Mouse (Mus musculus) embryonic facial prominence, embryonic 12.5 days (tissue): ENCODE data around the gene Dlg2. TPM values are rescaled to one million over a fixed set of nuclear protein-coding genes. Genes with fewer than 3 reads are reported as not detected.

Experiments used
- ATAC-seq: fragments of 200-750 bp; cut with Nextera tagmentation; 2 replicates; pipeline ENCODE4 v1.8.0; 2017; ENCODE audit not compliant: insufficient number of reproducible peaks, insufficient read depth, low FRiP score, low TSS enrichment
- H3K27ac ChIP-seq: fragments of 300-500 bp; sonication (generic); 2 replicates; pipeline ENCODE4 v1.5.1; 2016; ENCODE audit warnings: mild to moderate bottlenecking
- H3K27me3 ChIP-seq: fragments of 300-500 bp; sonication (generic); 2 replicates; pipeline ENCODE4 v1.6.1; 2016; ENCODE audit warnings: mild to moderate bottlenecking, moderate library complexity
- H3K36me3 ChIP-seq: fragments of 300-500 bp; sonication (generic); 2 replicates; pipeline ENCODE4 v1.6.1; 2016; ENCODE audit warnings: mild to moderate bottlenecking
- H3K4me1 ChIP-seq: fragments of 300-500 bp; sonication (generic); 2 replicates; pipeline ENCODE4 v1.6.1; 2016
- H3K4me2 ChIP-seq: fragments of 300-500 bp; sonication (generic); replicated peaks from 2 replicates; pipeline ENCODE4 v1.6.1; 2016; ENCODE audit warnings: mild to moderate bottlenecking, moderate library complexity
- H3K4me3 ChIP-seq: fragments of 300-500 bp; sonication (generic); 2 replicates; pipeline ENCODE4 v1.5.1; 2016; ENCODE audit warnings: mild to moderate bottlenecking
- H3K9ac ChIP-seq: fragments of 300-500 bp; sonication (generic); 2 replicates; pipeline ENCODE4 v1.6.1; 2016; ENCODE audit warnings: mild to moderate bottlenecking, moderate library complexity
- H3K9me3 ChIP-seq: fragments of 300-500 bp; sonication (generic); 2 replicates; pipeline ENCODE4 v1.6.1; 2016; ENCODE audit warnings: mild to moderate bottlenecking, moderate library complexity
- WGBS: fragments of 180-500 bp; shearing (Covaris S2); methylation state at CpG from one replicate; pipeline ENCODE4 v1.1.7; 2016; 5-methylcytosine and 5-hydroxymethylcytosine counted together
- polyA plus RNA-seq: library from polyadenylated mRNA; unstranded; fragments of >200 nt; fragmentation: Nextera tagmentation; extraction: Ambion mirVana; gene quantifications from 2 replicates; pipeline ENCODE4 v1.2.1, GENCODE M21; 2016

Dlg2 gene
- polyA plus RNA-seq, 1 experiment from 2014 or later, result 11.0 TPM

- 12% methylated on average over 10 of the region's 10 CpGs for WGBS
- Histone ChIP-seq H3K27ac (peak overlapping the region; percentile 93), H3K4me1 (peaks cover 3% of the 10 kb centered on the region; the same call in 1 of the 2 replicates), H3K9ac (peak overlapping the region; percentile 66), H3K27me3 (0 out of 2 replicates have a peak, but pooled peaks cover 2% of the 10 kb centered on the region), H3K4me3 (peak overlapping the region; percentile 77), H3K9me3 (no peaks in the 10 kb centered on the region), H3K36me3 (peaks cover 8% of the 10 kb centered on the region; the same call in 1 of the 2 replicates), H3K4me2 (peak overlapping the region; percentile 55)
- peak; percentile 68 for ATAC-seq
Observed at GRCm38 (mm10) chr7:90457517-90457916, 19.0 kb upstream of the Dlg2 start.

- Histone ChIP-seq H3K27ac (no peak overlapping the region), H3K4me3 (no peak overlapping the region), H3K9ac (no peak overlapping the region), H3K4me2 (no peak overlapping the region), H3K9me3 (no peaks in the 10 kb centered on the region), H3K27me3 (0 out of 2 replicates have a peak, but pooled peaks cover 2% of the 10 kb centered on the region), H3K36me3 (no peaks in the 10 kb centered on the region), H3K4me1 (peaks cover 3% of the 10 kb centered on the region; the same call in 1 of the 2 replicates)
- 53% methylated on average over 10 of the region's 10 CpGs for WGBS
- ATAC-seq, result no peak
Observed at GRCm38 (mm10) chr7:90460330-90460729, 16.1 kb upstream of the Dlg2 start.

- no peak overlapping the region for H3K9ac ChIP-seq
- ATAC-seq, result no peak
- H3K4me3 ChIP-seq, result no peak overlapping the region
- no peaks in the 10 kb centered on the region for H3K9me3 ChIP-seq
- peaks cover under 1% of the 10 kb centered on the region; the same call in 1 of the 2 replicates for H3K4me1 ChIP-seq
- no peaks in the 10 kb centered on the region for H3K36me3 ChIP-seq
- H3K27ac ChIP-seq, result no peak overlapping the region
- 19% methylated on average over 14 of the region's 14 CpGs for WGBS
- H3K27me3 ChIP-seq, result 0 out of 2 replicates have a peak, but pooled peaks cover 2% of the 10 kb centered on the region
- peak overlapping the region; percentile 14; the same call in 1 of the 2 replicates for H3K4me2 ChIP-seq
Observed at GRCm38 (mm10) chr7:90460930-90461329, 15.5 kb upstream of the Dlg2 start.

GRCm38 (mm10) chr7:90461441-90461840 lies 15.0 kb upstream of the Dlg2 start:
- no peak for ATAC-seq
- WGBS, result 93% methylated on average over 5 of the region's 5 CpGs

GRCm38 (mm10) chr7:90473511-90473910 lies 3.0 kb upstream of the Dlg2 start:
- Histone ChIP-seq H3K27ac (no peak overlapping the region), H3K36me3 (peaks cover 14% of the 10 kb centered on the region), H3K4me1 (peaks cover 5% of the 10 kb centered on the region), H3K27me3 (no peaks in the 10 kb centered on the region), H3K9ac (no peak overlapping the region), H3K4me3 (no peak overlapping the region), H3K9me3 (no peaks in the 10 kb centered on the region), H3K4me2 (no peak overlapping the region)
- 65% methylated on average over 2 of the region's 2 CpGs for WGBS
- no peak for ATAC-seq

More at GRCm38 (mm10) chr7:90461441-90461840, 15.0 kb upstream of the Dlg2 start:
- H3K27me3 ChIP-seq, result 0 out of 2 replicates have a peak, but pooled peaks cover 2% of the 10 kb centered on the region
- no peak overlapping the region for H3K27ac ChIP-seq
- no peaks in the 10 kb centered on the region for H3K36me3 ChIP-seq
- H3K9ac ChIP-seq, result no peak overlapping the region
- no peak overlapping the region for H3K4me3 ChIP-seq
- peak overlapping the region; percentile 14; the same call in 1 of the 2 replicates for H3K4me2 ChIP-seq
- H3K9me3 ChIP-seq, result no peaks in the 10 kb centered on the region
- H3K4me1 ChIP-seq, result no peaks in the 10 kb centered on the region

- no peaks in the 10 kb centered on the region for H3K27me3 ChIP-seq
- ATAC-seq, result peak; percentile 100
- H3K4me2 ChIP-seq, result peak within 1 kb of the TSS; percentile 72
- 0 out of 2 replicates have a peak within 1 kb of the TSS, but pooled peaks have one; percentile 41 for H3K27ac ChIP-seq
- H3K4me1 ChIP-seq, result peaks cover 5% of the 10 kb centered on the region
- under 1% methylated on average over 36 of the region's 36 CpGs for WGBS
- H3K36me3 ChIP-seq, result no peaks in the 10 kb centered on the region
- peak within 1 kb of the TSS; percentile 64 for H3K4me3 ChIP-seq
- H3K9me3 ChIP-seq, result no peaks in the 10 kb centered on the region
- peak within 1 kb of the TSS; percentile 63 for H3K9ac ChIP-seq
Observed at GRCm38 (mm10) chr7:90475793-90476312, 619 bp upstream of the Dlg2 start, which contains the start of gene Tmem126b. Tmem126b (minus strand) TSS chr7:90476001.

- ATAC-seq, result no peak
- WGBS, result 92% methylated on average over 2 of the region's 2 CpGs
- no peak overlapping the region for H3K4me3 ChIP-seq
Observed at GRCm38 (mm10) chr7:90482607-90483006, 6.1 kb downstream of the Dlg2 start.

GRCm38 (mm10) chr7:90508124-90508523 lies 31.7 kb downstream of the Dlg2 start:
- WGBS, result 75% methylated on average over 3 of the region's 3 CpGs
- no peak overlapping the region for H3K9ac ChIP-seq
- no peaks in the 10 kb centered on the region for H3K36me3 ChIP-seq
- no peaks in the 10 kb centered on the region for H3K27me3 ChIP-seq
- no peak overlapping the region for H3K4me2 ChIP-seq
- ATAC-seq, result no peak
- H3K9me3 ChIP-seq, result no peaks in the 10 kb centered on the region
- no peak overlapping the region for H3K27ac ChIP-seq
- H3K4me3 ChIP-seq, result no peak overlapping the region
- no peaks in the 10 kb centered on the region for H3K4me1 ChIP-seq

More at GRCm38 (mm10) chr7:90482607-90483006, 6.1 kb downstream of the Dlg2 start:
- Histone ChIP-seq H3K36me3 (no peaks in the 10 kb centered on the region), H3K9ac (no peak overlapping the region), H3K4me2 (no peak overlapping the region), H3K9me3 (no peaks in the 10 kb centered on the region), H3K4me1 (no peaks in the 10 kb centered on the region), H3K27me3 (no peaks in the 10 kb centered on the region), H3K27ac (no peak overlapping the region)

GRCm38 (mm10) chr7:90512293-90512692 lies 35.8 kb downstream of the Dlg2 start:
- no peak overlapping the region for H3K27ac ChIP-seq
- no peak for ATAC-seq
- no peaks in the 10 kb centered on the region for H3K36me3 ChIP-seq
- H3K4me1 ChIP-seq, result no peaks in the 10 kb centered on the region
- H3K4me2 ChIP-seq, result no peak overlapping the region
- no peaks in the 10 kb centered on the region for H3K9me3 ChIP-seq
- no peak overlapping the region for H3K9ac ChIP-seq
- no peak overlapping the region for H3K4me3 ChIP-seq
- no peaks in the 10 kb centered on the region for H3K27me3 ChIP-seq

- 35% methylated on average over 9 of the region's 9 CpGs for WGBS
- no peaks in the 10 kb centered on the region for H3K27me3 ChIP-seq
- ATAC-seq, result no peak
Observed at GRCm38 (mm10) chr7:90539481-90540402, 63.3 kb downstream of the Dlg2 start.

GRCm38 (mm10) chr7:90540811-90541323 lies 64.4 kb downstream of the Dlg2 start:
- no peak overlapping the region for H3K27ac ChIP-seq
- no peak overlapping the region for H3K4me2 ChIP-seq
- no peaks in the 10 kb centered on the region for H3K36me3 ChIP-seq
- H3K9ac ChIP-seq, result no peak overlapping the region
- H3K9me3 ChIP-seq, result no peaks in the 10 kb centered on the region
- no peaks in the 10 kb centered on the region for H3K4me1 ChIP-seq
- H3K27me3 ChIP-seq, result no peaks in the 10 kb centered on the region
- H3K4me3 ChIP-seq, result no peak overlapping the region
- WGBS, result 75% methylated on average over 2 of the region's 2 CpGs
- no peak for ATAC-seq

More at GRCm38 (mm10) chr7:90539481-90540402, 63.3 kb downstream of the Dlg2 start:
- Histone ChIP-seq H3K9ac (no peak overlapping the region), H3K4me2 (no peak overlapping the region), H3K36me3 (no peaks in the 10 kb centered on the region), H3K27ac (no peak overlapping the region), H3K4me1 (no peaks in the 10 kb centered on the region), H3K9me3 (no peaks in the 10 kb centered on the region), H3K4me3 (no peak overlapping the region)
